Mouse (Mus musculus): ENCODE results near the gene Csnk1g2. TPM values are rescaled to one million over a fixed set of nuclear protein-coding genes. Genes with fewer than 3 reads are reported as not detected.
A peak's percentile ranks its signal among the peaks of the same experiment; 100 is the strongest.
"Not testable (repeated sequence)": the region's sequence is repeated elsewhere in the genome, so short reads cannot be mapped to it uniquely, and the experiment has no call there.

Csnk1g2 gene
- polyA plus RNA-seq, 1 experiment from 2014 or later: 126 TPM

DNA sequence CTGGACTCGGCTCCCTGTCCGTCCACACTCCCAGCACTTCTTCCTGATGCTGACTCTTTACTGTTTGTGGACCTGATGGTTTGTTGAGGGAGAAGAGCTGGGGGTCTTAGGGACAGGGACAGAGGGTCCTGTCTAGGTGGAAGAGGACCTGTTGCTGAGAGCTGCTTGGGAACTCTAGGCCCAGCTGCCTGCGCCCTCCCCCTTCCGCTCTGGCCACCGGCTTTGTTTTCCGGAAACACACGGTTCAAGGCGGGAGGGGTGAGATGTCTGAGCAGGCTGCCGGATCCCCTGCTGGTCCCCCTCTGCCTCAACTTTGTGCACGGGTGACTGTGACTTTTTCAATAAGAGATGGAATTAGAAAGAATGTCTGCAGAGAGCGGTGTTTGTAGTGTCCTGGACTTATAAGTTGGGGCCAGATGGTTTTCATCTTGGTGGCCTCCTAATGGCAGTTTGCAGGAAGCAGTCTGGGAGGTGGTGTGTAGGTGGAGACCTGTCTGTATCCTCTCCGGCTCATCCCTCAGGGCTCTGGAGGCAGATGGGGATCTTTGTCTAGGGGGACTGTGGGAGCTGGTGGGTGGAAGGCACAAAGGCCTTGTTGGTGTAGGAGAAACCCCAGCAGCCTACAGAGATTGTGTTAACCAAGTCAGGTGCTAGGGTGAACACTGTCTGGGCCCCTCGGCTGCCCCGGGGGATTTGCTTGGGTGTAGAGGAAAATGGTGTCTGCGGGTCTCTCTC lies 986 bp downstream of the Csnk1g2 start:
- peaks cover 24% of the 10 kb centered on the region for H3K4me1 ChIP-seq (ENCODE audit: control insufficient read depth, insufficient read depth, low read length)

DNA sequence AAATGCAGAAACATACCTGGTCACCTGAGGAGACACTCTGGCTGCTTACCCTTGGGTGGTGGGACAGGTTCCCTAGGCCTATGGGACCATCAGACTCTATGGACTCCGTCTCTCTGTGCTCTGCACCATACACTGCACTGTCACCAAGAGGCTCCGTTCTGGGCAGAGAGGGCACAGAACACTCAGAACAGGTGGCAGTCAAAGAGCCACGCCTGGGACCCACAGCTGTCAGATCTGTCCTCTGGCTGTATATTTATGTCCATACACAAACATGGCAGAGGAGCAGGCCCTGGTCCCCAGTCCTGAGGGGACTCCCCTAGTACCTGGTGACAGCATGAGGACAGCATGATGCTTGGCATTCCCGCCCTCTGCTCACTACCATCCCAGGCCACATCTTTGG lies 3.1 kb downstream of the Csnk1g2 start:
- no peak overlapping the region for H3K27ac ChIP-seq (replicated peaks; ENCODE audit: low read depth, low read length)
- H3K4me1 ChIP-seq (ENCODE audit: control insufficient read depth, insufficient read depth, low read length): peaks cover 23% of the 10 kb centered on the region
- H3K4me3 ChIP-seq (ENCODE audit: low read depth, low read length): no peak overlapping the region
- 95% methylated on average over 4 of the region's 4 CpGs for WGBS
- H3K27me3 ChIP-seq (ENCODE audit: control insufficient read depth, insufficient read depth, low read length): no peaks in the 10 kb centered on the region
- no peak overlapping the region for H3K9ac ChIP-seq (ENCODE audit: low read length)
- H3K36me3 ChIP-seq (ENCODE audit: control insufficient read depth, insufficient read depth, low read length): 0 out of 2 replicates have a peak, but pooled peaks cover 2% of the 10 kb centered on the region
- ATAC-seq (ENCODE audit: insufficient number of reproducible peaks, low FRiP score, low TSS enrichment, low read depth): no peak
- H3K9me3 ChIP-seq (ENCODE audit: control insufficient read depth, low read length): no peaks in the 10 kb centered on the region
- no peak overlapping the region for H3K4me2 ChIP-seq (ENCODE audit: low read depth, severe bottlenecking)
- no peak for DNase-seq (ENCODE audit: low spot score)

More for the DNA sequence above, 986 bp downstream of the Csnk1g2 start:
- 12% methylated on average over 15 of the region's 15 CpGs for WGBS
- DNase-seq (ENCODE audit: low spot score) (peak; percentile 78), ATAC-seq (ENCODE audit: insufficient number of reproducible peaks, low FRiP score, low TSS enrichment, low read depth) (no peak)
- Histone ChIP-seq H3K27me3 (ENCODE audit: control insufficient read depth, insufficient read depth, low read length) (no peaks in the 10 kb centered on the region), H3K27ac (replicated peaks; ENCODE audit: low read depth, low read length) (peak overlapping the region; percentile 87), H3K9me3 (ENCODE audit: control insufficient read depth, low read length) (no peaks in the 10 kb centered on the region), H3K4me3 (ENCODE audit: low read depth, low read length) (peak overlapping the region; percentile 87), H3K4me2 (ENCODE audit: low read depth, severe bottlenecking) (peak overlapping the region; percentile 64), H3K36me3 (ENCODE audit: control insufficient read depth, insufficient read depth, low read length) (0 out of 2 replicates have a peak, but pooled peaks cover under 1% of the 10 kb centered on the region), H3K9ac (ENCODE audit: low read length) (peak overlapping the region; percentile 80)

DNA sequence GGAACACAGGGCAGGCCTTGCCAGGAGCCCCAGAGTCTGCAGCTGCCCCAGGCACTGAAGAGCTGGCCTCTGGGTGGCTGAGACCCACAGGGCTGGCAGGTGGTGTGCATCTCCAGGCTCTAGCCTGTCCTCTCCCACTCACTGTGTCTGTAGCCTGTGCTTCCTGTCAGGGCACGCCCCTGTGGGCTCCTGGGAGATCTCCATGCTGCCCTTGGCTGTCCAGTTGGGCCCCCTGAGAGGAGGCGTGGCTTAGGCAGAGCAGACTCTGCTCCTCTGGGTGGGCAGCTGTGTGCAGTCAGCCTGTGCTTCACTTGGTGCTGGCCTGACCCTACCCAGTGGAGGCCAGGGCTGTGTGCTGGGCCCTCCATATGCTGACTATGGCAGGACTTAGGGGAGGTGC lies 5.0 kb downstream of the Csnk1g2 start:
- Histone ChIP-seq H3K9me3 (ENCODE audit: control insufficient read depth, low read length) (no peaks in the 10 kb centered on the region), H3K4me3 (ENCODE audit: low read depth, low read length) (no peak overlapping the region), H3K36me3 (ENCODE audit: control insufficient read depth, insufficient read depth, low read length) (peaks cover 5% of the 10 kb centered on the region; the same call in 1 of the 2 replicates), H3K27me3 (ENCODE audit: control insufficient read depth, insufficient read depth, low read length) (no peaks in the 10 kb centered on the region), H3K4me1 (ENCODE audit: control insufficient read depth, insufficient read depth, low read length) (peaks cover 18% of the 10 kb centered on the region), H3K4me2 (ENCODE audit: low read depth, severe bottlenecking) (no peak overlapping the region), H3K9ac (ENCODE audit: low read length) (no peak overlapping the region), H3K27ac (replicated peaks; ENCODE audit: low read depth, low read length) (no peak overlapping the region)
- no peak; the same call in 1 of the 2 replicates for ATAC-seq (ENCODE audit: insufficient number of reproducible peaks, low FRiP score, low TSS enrichment, low read depth)
- no peak for DNase-seq (ENCODE audit: low spot score)
- 55% methylated on average over 2 of the region's 2 CpGs for WGBS

DNA sequence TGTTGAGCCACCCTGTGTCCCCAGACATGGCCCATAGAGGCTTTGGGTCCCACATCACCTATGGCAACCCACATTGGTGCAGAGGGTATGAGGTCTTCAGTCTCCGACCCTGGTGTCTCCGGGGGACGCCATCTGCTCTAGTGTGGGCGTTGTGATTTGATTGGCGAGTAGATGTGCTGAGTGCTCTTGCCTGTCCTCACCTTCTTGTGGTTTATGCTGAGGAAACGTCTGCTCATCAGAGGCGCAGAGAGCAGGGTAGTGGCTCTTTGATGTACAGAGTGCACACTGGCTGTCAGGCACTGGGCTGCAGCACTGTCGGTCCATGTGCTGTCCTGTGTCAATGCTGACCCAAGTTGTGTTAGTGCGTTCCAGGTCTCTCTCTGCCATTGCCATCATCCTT lies 6.3 kb downstream of the Csnk1g2 start:
- Histone ChIP-seq H3K27ac (replicated peaks; ENCODE audit: low read depth, low read length) (no peak overlapping the region), H3K4me2 (ENCODE audit: low read depth, severe bottlenecking) (no peak overlapping the region), H3K9me3 (ENCODE audit: control insufficient read depth, low read length) (no peaks in the 10 kb centered on the region), H3K4me3 (ENCODE audit: low read depth, low read length) (no peak overlapping the region), H3K36me3 (ENCODE audit: control insufficient read depth, insufficient read depth, low read length) (peaks cover 5% of the 10 kb centered on the region; the same call in 1 of the 2 replicates), H3K4me1 (ENCODE audit: control insufficient read depth, insufficient read depth, low read length) (peaks cover 15% of the 10 kb centered on the region), H3K27me3 (ENCODE audit: control insufficient read depth, insufficient read depth, low read length) (no peaks in the 10 kb centered on the region), H3K9ac (ENCODE audit: low read length) (no peak overlapping the region)
- ATAC-seq (ENCODE audit: insufficient number of reproducible peaks, low FRiP score, low TSS enrichment, low read depth) (no peak), DNase-seq (ENCODE audit: low spot score) (no peak)
- 88% methylated on average over 9 of the region's 9 CpGs for WGBS

DNA sequence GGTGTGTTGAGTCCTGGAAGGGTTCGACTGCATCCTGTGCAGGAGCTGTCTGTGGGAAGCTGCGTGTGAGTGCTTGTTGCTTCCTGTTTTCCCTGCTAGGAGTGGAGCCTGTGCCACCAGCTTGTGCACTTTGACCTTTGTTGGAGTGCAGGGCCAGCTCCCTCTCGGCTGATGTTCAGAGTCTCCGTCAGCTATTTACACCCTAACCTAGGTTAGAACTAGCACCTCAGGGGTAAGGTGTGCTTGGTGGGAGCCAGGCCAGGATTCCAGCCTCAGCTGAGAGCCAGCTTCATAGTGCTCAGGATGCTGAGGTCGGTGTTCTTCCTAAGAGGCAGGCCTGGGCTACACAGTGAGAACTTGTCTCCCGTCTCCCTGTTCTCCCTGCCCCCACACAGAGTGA lies 12.7 kb downstream of the Csnk1g2 start:
- H3K4me2 ChIP-seq (ENCODE audit: low read depth, severe bottlenecking): no peak overlapping the region
- no peaks in the 10 kb centered on the region for H3K4me1 ChIP-seq (ENCODE audit: control insufficient read depth, insufficient read depth, low read length)
- ATAC-seq (ENCODE audit: insufficient number of reproducible peaks, low FRiP score, low TSS enrichment, low read depth) (no peak), DNase-seq (ENCODE audit: low spot score) (no peak)
- H3K27me3 ChIP-seq (ENCODE audit: control insufficient read depth, insufficient read depth, low read length): no peaks in the 10 kb centered on the region
- H3K36me3 ChIP-seq (ENCODE audit: control insufficient read depth, insufficient read depth, low read length): peaks cover 46% of the 10 kb centered on the region
- no peak overlapping the region for H3K27ac ChIP-seq (replicated peaks; ENCODE audit: low read depth, low read length)
- no peak overlapping the region for H3K4me3 ChIP-seq (ENCODE audit: low read depth, low read length)
- WGBS: 85% methylated on average over 6 of the region's 6 CpGs
- H3K9ac ChIP-seq (ENCODE audit: low read length): no peak overlapping the region
- no peaks in the 10 kb centered on the region for H3K9me3 ChIP-seq (ENCODE audit: control insufficient read depth, low read length)

DNA sequence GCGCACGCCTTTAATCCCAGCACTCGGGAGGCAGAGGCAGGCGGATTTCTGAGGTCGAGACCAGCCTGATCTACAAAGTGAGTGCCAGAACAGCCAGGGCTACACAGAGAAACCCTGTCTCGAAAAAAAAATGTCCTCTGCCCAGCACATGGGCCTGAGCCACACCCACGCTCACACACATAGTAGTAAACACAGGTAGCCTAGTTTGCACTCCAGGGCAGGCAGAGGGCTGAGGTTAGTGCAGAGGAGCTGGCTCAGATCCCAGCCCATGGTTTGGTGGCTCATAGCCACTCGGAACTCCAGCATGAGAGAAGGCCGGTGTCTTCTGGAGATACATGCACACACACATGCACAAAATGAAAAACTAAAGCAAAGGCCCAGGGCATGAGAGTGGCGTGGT lies 24.3 kb downstream of the Csnk1g2 start:
- WGBS: 95% methylated on average over 10 of the region's 10 CpGs

DNA sequence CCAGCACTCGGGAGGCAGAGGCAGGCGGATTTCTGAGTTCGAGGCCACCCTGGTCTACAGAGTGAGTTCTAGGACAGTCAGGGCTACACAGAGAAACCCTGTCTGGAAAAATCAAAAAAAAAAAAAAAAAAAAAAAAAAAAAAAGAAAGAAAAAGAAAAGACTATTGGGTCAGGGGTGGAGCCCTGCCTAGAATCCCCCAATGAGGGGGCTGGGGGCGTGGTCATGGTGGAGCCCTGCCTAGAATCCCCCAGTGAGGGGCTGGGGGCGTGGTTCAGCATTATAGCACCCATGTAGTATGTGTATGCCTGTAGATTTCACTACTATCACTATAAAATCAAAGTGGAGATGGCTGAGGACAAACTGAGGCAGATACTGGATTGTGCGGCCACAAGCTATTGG lies 27.3 kb downstream of the Csnk1g2 start:
- H3K9me3 ChIP-seq (ENCODE audit: control insufficient read depth, low read length); H3K27ac ChIP-seq (replicated peaks; ENCODE audit: low read depth, low read length); H3K27me3 ChIP-seq (ENCODE audit: control insufficient read depth, insufficient read depth, low read length); H3K4me1 ChIP-seq (ENCODE audit: control insufficient read depth, insufficient read depth, low read length); DNase-seq (ENCODE audit: low spot score); H3K4me2 ChIP-seq (ENCODE audit: low read depth, severe bottlenecking); H3K9ac ChIP-seq (ENCODE audit: low read length); ATAC-seq (ENCODE audit: insufficient number of reproducible peaks, low FRiP score, low TSS enrichment, low read depth); H3K36me3 ChIP-seq (ENCODE audit: control insufficient read depth, insufficient read depth, low read length); H3K4me3 ChIP-seq (ENCODE audit: low read depth, low read length): not testable (repeated sequence)
- WGBS: 81% methylated on average over 6 of the region's 6 CpGs

More for the DNA sequence above, 24.3 kb downstream of the Csnk1g2 start:
- Histone ChIP-seq H3K36me3 (ENCODE audit: control insufficient read depth, insufficient read depth, low read length) (peaks cover 26% of the 10 kb centered on the region), H3K27me3 (ENCODE audit: control insufficient read depth, insufficient read depth, low read length) (no peaks in the 10 kb centered on the region), H3K9me3 (ENCODE audit: control insufficient read depth, low read length) (no peaks in the 10 kb centered on the region), H3K4me1 (ENCODE audit: control insufficient read depth, insufficient read depth, low read length) (no peaks in the 10 kb centered on the region), H3K4me2 (ENCODE audit: low read depth, severe bottlenecking) (no peak overlapping the region), H3K27ac (replicated peaks; ENCODE audit: low read depth, low read length) (no peak overlapping the region), H3K4me3 (ENCODE audit: low read depth, low read length) (no peak overlapping the region), H3K9ac (ENCODE audit: low read length) (no peak overlapping the region)
- no peak for ATAC-seq (ENCODE audit: insufficient number of reproducible peaks, low FRiP score, low TSS enrichment, low read depth)
- DNase-seq (ENCODE audit: low spot score): no peak

DNA sequence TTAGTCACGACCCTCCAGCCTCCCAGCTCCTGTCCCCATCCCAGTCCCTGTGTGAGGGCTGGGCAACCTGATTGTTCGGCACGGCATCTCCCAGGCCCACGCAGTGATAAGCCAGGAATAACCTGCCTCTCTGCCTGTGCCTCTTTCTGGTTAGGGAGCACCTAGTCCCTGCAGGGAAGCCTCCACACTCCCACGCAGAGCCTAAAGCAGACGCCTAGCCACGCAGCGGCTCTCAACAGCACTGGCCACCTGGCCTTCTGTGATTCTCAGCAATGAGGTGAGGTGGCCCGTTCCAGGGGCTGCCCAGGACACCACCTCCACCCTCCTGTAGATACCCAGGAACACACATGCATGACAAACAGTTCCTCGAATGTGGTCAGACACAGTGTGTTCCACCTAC lies 27.8 kb downstream of the Csnk1g2 start:
- H3K4me1 ChIP-seq (ENCODE audit: control insufficient read depth, insufficient read depth, low read length): peaks cover 7% of the 10 kb centered on the region
- no peak overlapping the region for H3K4me2 ChIP-seq (ENCODE audit: low read depth, severe bottlenecking)
- no peaks in the 10 kb centered on the region for H3K27me3 ChIP-seq (ENCODE audit: control insufficient read depth, insufficient read depth, low read length)
- no peak overlapping the region for H3K9ac ChIP-seq (ENCODE audit: low read length)
- no peaks in the 10 kb centered on the region for H3K9me3 ChIP-seq (ENCODE audit: control insufficient read depth, low read length)
- H3K27ac ChIP-seq (replicated peaks; ENCODE audit: low read depth, low read length): no peak overlapping the region
- peaks cover 5% of the 10 kb centered on the region for H3K36me3 ChIP-seq (ENCODE audit: control insufficient read depth, insufficient read depth, low read length)
- 90% methylated on average over 10 of the region's 10 CpGs for WGBS
- no peak overlapping the region for H3K4me3 ChIP-seq (ENCODE audit: low read depth, low read length)
- DNase-seq (ENCODE audit: low spot score) (no peak), ATAC-seq (ENCODE audit: insufficient number of reproducible peaks, low FRiP score, low TSS enrichment, low read depth) (no peak)
